Mouse (Mus musculus): Measurements from ENCODE around the gene Fgf8. TPM values are rescaled to one million over a fixed set of nuclear protein-coding genes. Genes with fewer than 3 reads are reported as not detected.

Fgf8 gene
- total RNA-seq, 1 experiment: 1.5 TPM

DNA sequence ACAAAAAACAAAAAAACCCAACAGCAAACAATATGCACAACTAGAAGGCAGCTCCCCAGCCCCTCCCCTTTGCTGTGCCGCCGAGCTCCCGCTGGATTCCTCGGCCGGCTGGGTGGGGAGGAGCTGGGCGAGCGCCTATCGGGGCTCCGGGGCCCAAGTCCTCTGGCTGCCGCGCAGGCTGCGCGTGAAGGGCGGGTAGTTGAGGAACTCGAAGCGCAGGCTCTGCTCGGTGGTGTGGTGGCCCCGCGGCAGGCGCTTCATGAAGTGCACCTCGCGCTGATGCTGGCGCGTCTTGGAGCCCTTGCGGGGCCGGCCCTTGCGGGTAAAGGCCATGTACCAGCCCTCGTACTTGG, 5.9 kb downstream of the Fgf8 start:
- H3K4me1 ChIP-seq (ENCODE audit: control insufficient read depth in 2 of 2, insufficient read depth in 2 of 2, low read length in 2 of 2, poor library complexity in 1 of 2): peaks cover 0 to 14% of the 10 kb centered on the region in 2 experiments; a peak in 2 of 4 replicates
- H3K9me3 ChIP-seq (ENCODE audit: control insufficient read depth, insufficient read depth, low read depth, low read length): no peaks in the 10 kb centered on the region
- TF ChIP-seq ZNF384 (IDR thresholded peaks at IDR 0.05; ENCODE audit: low read depth, low read length) (no peak), ZC3H11A (IDR thresholded peaks at IDR 0.05; ENCODE audit: borderline replicate concordance, low read depth, low read length) (no peak), HCFC1 (IDR thresholded peaks at IDR 0.05; ENCODE audit: borderline replicate concordance, insufficient read depth, low read length) (no peak), MAFK (IDR thresholded peaks at IDR 0.05; ENCODE audit: insufficient read depth, low read depth, low read length) (no peak), CHD2 (IDR thresholded peaks at IDR 0.05; ENCODE audit: low read depth, low read length) (no peak)
- in situ Hi-C loops (cut with MboI; ENCODE audit: low sequenced_read_pairs in 2 of 2, unreplicated experiment in 2 of 2): no loop called here
- no peak for DNase-seq (ENCODE audit: low read depth, low spot score)
- peak overlapping the region; percentile 1 to 35; a peak in 3 of 4 replicates for H3K4me3 ChIP-seq (ENCODE audit: insufficient read depth in 1 of 2, low read depth in 1 of 2, low read length in 2 of 2, poor library complexity in 1 of 2, severe bottlenecking in 1 of 2)
- H3K27ac ChIP-seq (ENCODE audit: insufficient read depth, low read depth, low read length, poor library complexity, severe bottlenecking): no peak overlapping the region
- peak overlapping the region; percentile 26; the same call in 1 of the 2 replicates for H3K9ac ChIP-seq (ENCODE audit: insufficient read depth, low read depth, low read length, poor library complexity, severe bottlenecking)
- no peaks in the 10 kb centered on the region for H3K36me3 ChIP-seq (ENCODE audit: control insufficient read depth, insufficient read depth, low read length, poor library complexity, severe bottlenecking)

DNA sequence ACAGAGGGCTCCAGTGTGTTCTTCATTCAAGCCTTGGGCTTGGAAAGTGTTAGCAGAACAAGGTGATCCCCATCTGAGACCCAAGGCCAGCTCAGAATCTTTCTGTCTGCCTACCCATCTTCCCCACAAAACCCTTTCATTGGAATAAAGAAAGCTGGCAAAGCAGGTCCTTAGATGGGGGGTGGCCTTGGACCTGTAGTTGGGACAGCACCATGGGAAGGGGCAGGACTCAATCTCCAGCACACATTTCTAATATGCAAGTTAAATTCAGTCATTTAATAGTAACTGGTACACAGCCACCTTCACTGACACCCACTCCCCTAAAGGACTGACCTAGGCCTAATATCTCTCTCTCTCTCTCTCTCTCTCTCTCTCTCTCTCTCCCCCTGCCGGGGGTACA, 6.5 kb downstream of the Fgf8 start:
- TF ChIP-seq HCFC1 (IDR thresholded peaks at IDR 0.05; ENCODE audit: borderline replicate concordance, insufficient read depth, low read length) (no peak), ZC3H11A (IDR thresholded peaks at IDR 0.05; ENCODE audit: borderline replicate concordance, low read depth, low read length) (no peak), CHD2 (IDR thresholded peaks at IDR 0.05; ENCODE audit: low read depth, low read length) (no peak), MAFK (IDR thresholded peaks at IDR 0.05; ENCODE audit: insufficient read depth, low read depth, low read length) (no peak), ZNF384 (IDR thresholded peaks at IDR 0.05; ENCODE audit: low read depth, low read length) (no peak)
- DNase-seq (ENCODE audit: low read depth, low spot score): no peak
- H3K36me3 ChIP-seq (ENCODE audit: control insufficient read depth, insufficient read depth, low read length, poor library complexity, severe bottlenecking): no peaks in the 10 kb centered on the region
- H3K9me3 ChIP-seq (ENCODE audit: control insufficient read depth, insufficient read depth, low read depth, low read length): no peaks in the 10 kb centered on the region
- in situ Hi-C loops (cut with MboI; ENCODE audit: low sequenced_read_pairs in 2 of 2, unreplicated experiment in 2 of 2): no loop called here
- H3K4me1 ChIP-seq (ENCODE audit: control insufficient read depth in 2 of 2, insufficient read depth in 2 of 2, low read length in 2 of 2, poor library complexity in 1 of 2): peaks cover 0 to 12% of the 10 kb centered on the region in 2 experiments; a peak in 2 of 4 replicates
- no peak overlapping the region for H3K27ac ChIP-seq (ENCODE audit: insufficient read depth, low read depth, low read length, poor library complexity, severe bottlenecking)
- no peak overlapping the region for H3K9ac ChIP-seq (ENCODE audit: insufficient read depth, low read depth, low read length, poor library complexity, severe bottlenecking)
- H3K4me3 ChIP-seq (ENCODE audit: insufficient read depth in 1 of 2, low read depth in 1 of 2, low read length in 2 of 2, poor library complexity in 1 of 2, severe bottlenecking in 1 of 2): no peak overlapping the region

DNA sequence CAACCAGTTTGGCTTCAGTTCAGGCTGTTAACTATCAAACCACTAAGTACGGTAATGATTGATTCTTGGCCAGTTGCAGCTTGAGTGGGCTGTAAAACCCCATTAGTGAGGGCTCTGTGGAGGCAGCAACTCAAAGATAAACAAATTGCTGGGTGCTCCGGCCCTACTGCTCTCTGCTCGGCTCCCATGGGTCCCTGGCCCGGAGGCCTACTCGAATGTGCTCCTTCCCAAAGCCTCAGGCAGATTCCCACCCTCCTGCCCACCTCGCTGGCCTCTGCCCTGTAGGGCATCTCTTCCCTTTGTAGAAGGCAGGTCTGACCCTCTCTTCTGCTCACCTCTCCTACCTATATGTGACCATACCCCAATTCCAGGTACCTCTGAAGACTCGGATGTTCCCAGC, 8.0 kb downstream of the Fgf8 start:
- Histone ChIP-seq H3K9ac (ENCODE audit: insufficient read depth, low read depth, low read length, poor library complexity, severe bottlenecking) (no peak overlapping the region), H3K9me3 (ENCODE audit: control insufficient read depth, insufficient read depth, low read depth, low read length) (no peaks in the 10 kb centered on the region)

DNA sequence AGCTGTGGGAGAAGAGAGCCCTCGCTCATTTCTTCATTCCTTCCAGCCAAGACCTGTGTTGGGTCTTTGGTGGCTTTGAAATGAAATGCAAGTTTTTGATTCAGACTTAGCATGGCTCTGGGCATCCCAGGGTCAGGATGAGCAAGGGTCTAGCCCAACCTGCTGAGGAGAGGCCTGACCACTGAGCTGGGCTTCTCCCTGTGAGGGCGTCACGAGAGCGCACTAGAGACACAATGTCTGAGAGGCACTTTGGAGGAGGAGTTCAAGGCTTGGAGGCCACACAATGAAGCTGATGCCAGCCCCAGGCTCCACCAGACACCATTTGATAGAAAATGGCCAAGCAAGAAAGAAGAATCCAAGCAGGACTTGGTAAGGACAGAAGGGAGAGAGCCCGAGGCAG, 8.5 kb downstream of the Fgf8 start:
- no peaks in the 10 kb centered on the region for H3K9me3 ChIP-seq (ENCODE audit: control insufficient read depth, insufficient read depth, low read depth, low read length)
- TF ChIP-seq CHD2 (IDR thresholded peaks at IDR 0.05; ENCODE audit: low read depth, low read length) (no peak), ZC3H11A (IDR thresholded peaks at IDR 0.05; ENCODE audit: borderline replicate concordance, low read depth, low read length) (no peak), ZNF384 (IDR thresholded peaks at IDR 0.05; ENCODE audit: low read depth, low read length) (no peak), HCFC1 (IDR thresholded peaks at IDR 0.05; ENCODE audit: borderline replicate concordance, insufficient read depth, low read length) (no peak), MAFK (IDR thresholded peaks at IDR 0.05; ENCODE audit: insufficient read depth, low read depth, low read length) (no peak)
- H3K9ac ChIP-seq (ENCODE audit: insufficient read depth, low read depth, low read length, poor library complexity, severe bottlenecking): no peak overlapping the region
- no peak for DNase-seq (ENCODE audit: low read depth, low spot score)
- no peak overlapping the region for H3K4me3 ChIP-seq (ENCODE audit: insufficient read depth in 1 of 2, low read depth in 1 of 2, low read length in 2 of 2, poor library complexity in 1 of 2, severe bottlenecking in 1 of 2)
- H3K27ac ChIP-seq (ENCODE audit: insufficient read depth, low read depth, low read length, poor library complexity, severe bottlenecking): no peak overlapping the region
- H3K36me3 ChIP-seq (ENCODE audit: control insufficient read depth, insufficient read depth, low read length, poor library complexity, severe bottlenecking): no peaks in the 10 kb centered on the region
- in situ Hi-C loops (cut with MboI; ENCODE audit: low sequenced_read_pairs in 2 of 2, unreplicated experiment in 2 of 2): no loop called here
- H3K4me1 ChIP-seq (ENCODE audit: control insufficient read depth in 2 of 2, insufficient read depth in 2 of 2, low read length in 2 of 2, poor library complexity in 1 of 2): peaks cover 0 to 11% of the 10 kb centered on the region in 2 experiments; a peak in 2 of 4 replicates

More for the DNA sequence above, 8.0 kb downstream of the Fgf8 start:
- Histone ChIP-seq H3K27ac (ENCODE audit: insufficient read depth, low read depth, low read length, poor library complexity, severe bottlenecking) (no peak overlapping the region), H3K4me1 (ENCODE audit: control insufficient read depth in 2 of 2, insufficient read depth in 2 of 2, low read length in 2 of 2, poor library complexity in 1 of 2) (peaks cover 0 to 11% of the 10 kb centered on the region in 2 experiments; a peak in 2 of 4 replicates), H3K36me3 (ENCODE audit: control insufficient read depth, insufficient read depth, low read length, poor library complexity, severe bottlenecking) (no peaks in the 10 kb centered on the region), H3K4me3 (ENCODE audit: insufficient read depth in 1 of 2, low read depth in 1 of 2, low read length in 2 of 2, poor library complexity in 1 of 2, severe bottlenecking in 1 of 2) (no peak overlapping the region)
- DNase-seq (ENCODE audit: low read depth, low spot score): no peak
- in situ Hi-C loops (cut with MboI; ENCODE audit: low sequenced_read_pairs in 2 of 2, unreplicated experiment in 2 of 2): no loop called here
- TF ChIP-seq ZC3H11A (IDR thresholded peaks at IDR 0.05; ENCODE audit: borderline replicate concordance, low read depth, low read length) (no peak), CHD2 (IDR thresholded peaks at IDR 0.05; ENCODE audit: low read depth, low read length) (no peak), MAFK (IDR thresholded peaks at IDR 0.05; ENCODE audit: insufficient read depth, low read depth, low read length) (no peak), ZNF384 (IDR thresholded peaks at IDR 0.05; ENCODE audit: low read depth, low read length) (no peak), HCFC1 (IDR thresholded peaks at IDR 0.05; ENCODE audit: borderline replicate concordance, insufficient read depth, low read length) (no peak)

DNA sequence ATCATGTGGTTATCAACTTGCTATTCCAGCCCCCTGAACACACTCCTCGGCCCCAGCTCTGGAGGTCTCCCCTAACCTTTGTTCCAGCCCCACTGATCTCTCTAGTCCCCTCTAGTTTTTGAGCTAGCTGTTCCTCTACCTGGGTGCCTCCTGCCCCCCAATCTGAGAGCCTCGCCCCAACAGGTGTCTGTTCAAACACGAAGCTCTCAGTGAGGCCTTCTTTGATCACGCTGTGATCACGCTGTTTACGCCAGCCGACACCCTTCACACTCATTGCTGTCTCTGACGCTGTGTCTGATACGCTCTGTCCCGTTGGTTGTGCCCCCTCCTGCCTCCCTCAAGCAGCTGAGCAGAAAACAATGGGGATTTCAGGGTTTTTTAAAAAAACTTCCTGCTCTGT, 9.2 kb downstream of the Fgf8 start:
- Histone ChIP-seq H3K9ac (ENCODE audit: insufficient read depth, low read depth, low read length, poor library complexity, severe bottlenecking) (no peak overlapping the region), H3K36me3 (ENCODE audit: control insufficient read depth, insufficient read depth, low read length, poor library complexity, severe bottlenecking) (no peaks in the 10 kb centered on the region), H3K4me1 (ENCODE audit: control insufficient read depth in 2 of 2, insufficient read depth in 2 of 2, low read length in 2 of 2, poor library complexity in 1 of 2) (peaks cover 0 to 11% of the 10 kb centered on the region in 2 experiments; a peak in 2 of 4 replicates), H3K27ac (ENCODE audit: insufficient read depth, low read depth, low read length, poor library complexity, severe bottlenecking) (no peak overlapping the region), H3K4me3 (ENCODE audit: insufficient read depth in 1 of 2, low read depth in 1 of 2, low read length in 2 of 2, poor library complexity in 1 of 2, severe bottlenecking in 1 of 2) (no peak overlapping the region), H3K9me3 (ENCODE audit: control insufficient read depth, insufficient read depth, low read depth, low read length) (no peaks in the 10 kb centered on the region)
- DNase-seq (ENCODE audit: low read depth, low spot score): no peak
- in situ Hi-C loops (cut with MboI; ENCODE audit: low sequenced_read_pairs in 2 of 2, unreplicated experiment in 2 of 2): no loop called here
- TF ChIP-seq CHD2 (IDR thresholded peaks at IDR 0.05; ENCODE audit: low read depth, low read length): no peak
- no peak for TF ChIP-seq MAFK (IDR thresholded peaks at IDR 0.05; ENCODE audit: insufficient read depth, low read depth, low read length)
- TF ChIP-seq ZC3H11A (IDR thresholded peaks at IDR 0.05; ENCODE audit: borderline replicate concordance, low read depth, low read length): no peak
- TF ChIP-seq HCFC1 (IDR thresholded peaks at IDR 0.05; ENCODE audit: borderline replicate concordance, insufficient read depth, low read length): no peak
- TF ChIP-seq ZNF384 (IDR thresholded peaks at IDR 0.05; ENCODE audit: low read depth, low read length): no peak

Data from ES-E14 (cell line).